Mouse (Mus musculus): ENCODE results near the gene Prox2.

Gene Prox2

DNA sequence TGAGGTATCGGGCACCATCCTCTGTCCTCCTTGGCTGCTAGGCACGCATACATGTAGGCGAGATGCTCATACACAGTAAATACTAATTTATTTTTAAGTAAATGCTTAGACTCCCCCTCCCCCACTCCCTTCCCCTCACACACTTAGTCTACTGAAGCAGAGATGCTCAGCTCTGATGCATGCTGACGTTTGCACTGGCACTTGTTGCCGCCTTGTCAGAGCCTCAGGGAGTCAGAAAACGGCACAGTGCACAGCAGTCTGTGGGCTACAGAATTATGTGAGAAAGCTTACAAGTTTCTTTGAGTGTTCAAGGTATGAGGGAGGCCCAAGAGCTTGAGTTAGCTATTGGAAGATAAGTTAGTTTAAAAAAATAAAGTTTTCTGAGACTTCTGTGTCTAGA lies 20.8 kb upstream of the Prox2 start:
- no peak for DNase-seq (ENCODE audit: low spot score in 2 of 2)

DNA sequence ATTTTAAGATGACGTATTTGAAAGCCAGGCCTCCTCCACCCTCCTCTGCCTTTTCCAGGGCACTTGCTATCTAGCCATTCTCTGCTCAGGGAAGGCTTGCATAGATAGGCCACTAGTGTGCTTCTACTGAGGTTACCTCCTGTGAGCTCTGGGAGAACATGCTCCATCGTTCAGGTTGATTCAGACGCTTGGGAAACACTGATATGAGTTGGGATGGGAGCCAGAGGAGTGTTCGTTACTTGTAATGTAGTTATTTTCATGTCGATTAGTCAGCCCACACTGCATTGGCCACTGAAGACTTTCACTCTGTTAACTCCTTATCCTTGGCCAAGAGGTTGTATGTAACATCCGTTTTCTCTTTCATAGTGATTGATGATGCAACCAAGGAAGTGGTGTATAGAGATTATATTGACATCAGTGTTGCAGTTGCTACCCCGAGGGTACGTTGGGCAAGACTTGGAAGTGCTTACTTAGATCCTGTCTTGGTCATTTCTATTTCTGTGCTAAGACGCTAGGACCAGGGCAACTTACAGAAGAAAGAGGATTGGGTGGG lies 18.9 kb upstream of the Prox2 start:
- no peak for DNase-seq (ENCODE audit: low spot score in 2 of 2)

DNA sequence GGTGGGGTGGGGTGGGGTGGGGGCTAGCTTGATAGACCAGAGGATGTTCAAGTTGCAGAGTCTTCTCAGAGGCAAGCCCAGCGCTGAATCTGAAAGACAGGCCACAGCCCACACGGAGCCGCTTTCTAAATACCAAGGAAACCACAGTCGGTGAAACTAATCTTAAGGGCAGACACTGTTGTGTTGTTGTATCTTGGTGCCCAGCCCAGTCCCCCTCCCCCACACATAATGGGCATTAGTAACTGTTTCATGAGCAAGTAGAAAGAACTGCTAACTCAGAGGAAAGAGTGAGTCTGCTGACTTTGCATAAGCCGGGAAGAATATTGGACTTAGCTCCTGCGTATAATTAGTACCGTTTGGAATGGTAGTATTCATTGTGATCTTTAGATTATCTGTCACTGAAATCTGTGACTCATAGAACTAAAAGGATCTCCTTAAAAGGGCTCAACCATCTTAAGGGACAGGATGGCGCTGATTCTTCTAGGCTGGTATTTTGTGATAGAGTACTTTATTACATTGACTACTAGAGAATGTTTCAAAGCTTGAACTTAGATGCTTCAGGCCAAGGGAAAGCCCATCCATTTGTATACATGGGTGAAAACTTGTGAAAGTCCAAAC lies 16.5 kb upstream of the Prox2 start:
- DNase-seq (ENCODE audit: low spot score in 2 of 2): no peak

GRCm38 (mm10) chr12:85124751-85125150 lies 14.2 kb upstream of the Prox2 start:
- no peak for DNase-seq (ENCODE audit: low spot score in 2 of 2)

GRCm38 (mm10) chr12:85123645-85124044 lies 13.1 kb upstream of the Prox2 start:
- no peak for DNase-seq (ENCODE audit: low spot score in 2 of 2)

- DNase-seq (ENCODE audit: low spot score in 2 of 2): peak; percentile 51 to 60
Measured at GRCm38 (mm10) chr12:85123108-85123530, 12.6 kb upstream of the Prox2 start.

- DNase-seq (ENCODE audit: low spot score in 2 of 2): no peak
Measured at GRCm38 (mm10) chr12:85121806-85122459, 11.4 kb upstream of the Prox2 start.

DNA sequence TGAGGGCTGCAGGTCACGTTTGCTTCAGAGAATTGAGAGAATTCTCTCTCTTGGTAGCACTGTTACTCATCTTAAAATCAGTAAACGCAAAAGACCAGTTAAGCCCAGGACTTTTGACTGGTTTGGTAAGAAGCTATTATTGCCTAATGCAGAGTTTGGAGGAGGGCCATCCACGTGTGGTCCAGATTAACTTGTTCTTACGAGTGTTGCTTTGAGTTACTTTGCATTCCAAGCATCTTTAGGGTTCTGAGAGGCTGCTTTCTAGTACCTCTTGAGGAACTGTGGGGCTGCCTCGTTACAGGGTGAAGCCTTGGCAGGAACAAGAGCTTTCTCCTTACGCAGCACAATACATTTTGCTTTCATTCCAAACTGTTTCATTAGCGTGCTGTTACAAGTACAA lies 5.1 kb upstream of the Prox2 start:
- DNase-seq (ENCODE audit: low spot score in 2 of 2): no peak

GRCm38 (mm10) chr12:85113917-85114316 lies 3.4 kb upstream of the Prox2 start:
- no peak for DNase-seq (ENCODE audit: low spot score in 2 of 2)

GRCm38 (mm10) chr12:85113337-85113736 lies 2.8 kb upstream of the Prox2 start:
- no peak for DNase-seq (ENCODE audit: low spot score in 2 of 2)

DNA sequence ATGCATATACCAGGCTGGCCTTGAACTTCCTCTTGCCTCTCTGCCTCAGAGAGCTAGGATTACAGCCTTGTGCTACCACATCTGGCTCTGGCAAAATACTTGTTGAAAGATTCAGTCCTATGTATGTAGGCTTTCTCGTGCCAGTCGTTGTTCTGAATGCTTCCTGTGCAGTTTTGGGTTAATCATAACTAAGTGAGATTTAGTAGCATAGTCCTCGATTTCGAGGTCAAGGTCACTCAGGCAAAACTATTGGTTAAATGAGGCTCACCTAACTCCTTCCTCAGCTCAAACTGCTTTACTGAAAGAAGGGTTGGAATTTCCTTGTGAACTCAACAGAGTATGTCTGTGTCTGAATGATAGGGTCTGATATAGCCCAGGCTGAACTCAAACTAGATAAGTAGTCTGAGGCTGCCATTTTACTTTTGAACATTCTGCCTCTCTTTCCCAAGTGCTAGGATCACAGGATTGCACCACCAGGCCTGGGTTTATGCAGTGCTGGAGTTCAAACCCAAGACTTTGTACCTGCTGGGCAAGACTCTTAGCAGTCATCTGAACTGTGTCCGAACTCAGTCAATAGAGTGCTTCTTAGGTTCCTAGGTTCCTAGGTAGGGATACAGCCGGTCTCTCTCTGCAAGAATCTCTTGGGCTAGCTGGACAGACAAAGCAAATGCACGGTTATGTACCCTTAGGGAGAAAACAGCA lies 2.1 kb upstream of the Prox2 start:
- DNase-seq (ENCODE audit: low spot score in 2 of 2): no peak

- DNase-seq (ENCODE audit: low spot score in 2 of 2): peak in 1 of 2 experiments; percentile 14
Measured at GRCm38 (mm10) chr12:85110011-85110697, 405 bp downstream of the Prox2 start.

GRCm38 (mm10) chr12:85109426-85109825 lies 1.1 kb downstream of the Prox2 start:
- DNase-seq (ENCODE audit: low spot score in 2 of 2): no peak

- DNase-seq (ENCODE audit: low spot score in 2 of 2): no peak
Measured at GRCm38 (mm10) chr12:85108643-85109042, 1.9 kb downstream of the Prox2 start.

DNA sequence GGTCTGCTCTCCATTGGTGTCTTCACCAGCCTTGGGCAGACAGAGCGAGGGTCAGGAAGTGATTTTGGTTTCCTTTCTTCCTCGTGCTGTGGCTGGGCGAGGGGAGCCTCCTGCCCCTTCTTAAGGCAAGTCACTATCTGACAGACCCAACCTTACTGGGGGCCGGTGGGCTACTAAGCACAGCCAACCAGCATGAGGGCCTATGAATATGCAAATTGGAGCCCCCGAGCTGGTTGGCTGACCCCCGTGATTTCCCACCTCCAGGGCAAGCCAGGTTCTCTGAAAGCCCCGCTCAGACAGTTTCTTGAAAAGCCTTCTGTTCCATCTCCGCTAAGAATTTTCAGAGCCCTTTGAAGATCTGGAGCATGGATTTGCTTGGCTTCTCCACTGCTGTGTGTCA lies 4.3 kb downstream of the Prox2 start:
- no peak for DNase-seq (ENCODE audit: low spot score in 2 of 2)

- no peak for DNase-seq (ENCODE audit: low spot score in 2 of 2)
Measured at GRCm38 (mm10) chr12:85104789-85105188, 5.8 kb downstream of the Prox2 start.

DNA sequence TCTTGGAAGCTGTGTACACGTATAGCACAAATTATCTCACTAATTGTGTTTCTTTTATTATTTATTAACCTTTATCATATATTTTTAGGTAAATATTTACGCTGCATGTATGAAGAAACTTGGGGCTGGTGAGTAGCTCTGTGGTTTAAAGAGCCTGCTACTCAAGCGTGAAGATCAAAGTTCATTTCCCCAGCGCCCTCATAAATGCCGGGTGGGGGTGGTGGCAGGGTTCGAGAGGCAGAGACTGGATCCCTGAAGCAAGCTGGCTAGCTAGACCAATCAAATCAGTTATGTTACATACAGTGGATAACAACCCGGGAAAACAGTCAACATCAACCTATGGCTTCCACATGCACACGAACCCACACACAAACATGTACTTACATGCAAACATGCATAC lies 7.5 kb downstream of the Prox2 start:
- no peak for DNase-seq (ENCODE audit: low spot score in 2 of 2)

DNA sequence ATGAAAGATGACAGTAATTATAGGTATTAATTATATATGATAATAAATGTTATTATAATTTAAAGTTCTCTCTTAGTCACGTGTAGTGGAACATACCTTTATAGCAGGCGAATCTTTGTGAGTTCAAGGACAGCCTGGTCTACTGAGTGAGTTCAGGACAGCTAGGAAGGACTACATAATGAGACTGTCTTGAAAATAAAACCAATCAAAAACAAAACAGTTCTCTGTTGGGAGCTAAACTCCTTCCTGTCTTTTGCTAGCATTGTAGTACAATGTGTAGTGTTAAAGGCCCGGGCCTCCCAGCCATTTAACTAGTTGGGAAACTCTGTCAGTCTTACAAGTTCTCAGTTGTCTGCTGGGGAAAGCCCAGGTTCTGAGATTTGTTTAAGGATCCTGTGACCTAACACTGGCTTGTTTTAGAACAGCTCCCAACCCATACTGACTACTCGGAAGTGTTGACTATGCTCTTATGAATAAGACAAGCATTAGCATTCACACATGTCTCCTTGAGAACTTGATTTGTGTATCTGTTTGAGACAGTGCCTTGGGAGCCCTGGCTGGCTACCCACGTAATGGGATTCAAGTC lies 8.9 kb downstream of the Prox2 start:
- DNase-seq (ENCODE audit: low spot score in 2 of 2): no peak

DNA sequence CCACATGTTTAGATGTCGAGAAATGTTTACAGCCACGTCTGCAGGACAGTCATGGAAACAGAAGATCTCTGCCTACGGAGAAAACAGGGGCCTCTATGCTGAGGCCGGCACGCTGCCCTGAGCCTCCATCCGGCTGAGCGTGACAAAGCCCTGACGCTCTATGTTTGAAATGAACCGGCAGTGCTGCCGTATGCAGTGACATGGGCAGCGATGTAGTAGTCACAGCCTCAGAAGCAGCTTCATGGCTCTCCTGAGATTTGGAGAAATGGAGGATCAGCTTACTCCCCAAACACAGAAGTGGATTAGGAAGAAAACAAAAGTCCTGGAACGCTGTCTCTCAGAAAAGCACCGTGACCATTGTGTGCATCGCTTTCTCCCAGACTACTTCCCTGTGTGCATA lies 9.6 kb downstream of the Prox2 start:
- no peak for DNase-seq (ENCODE audit: low spot score in 2 of 2)

DNA sequence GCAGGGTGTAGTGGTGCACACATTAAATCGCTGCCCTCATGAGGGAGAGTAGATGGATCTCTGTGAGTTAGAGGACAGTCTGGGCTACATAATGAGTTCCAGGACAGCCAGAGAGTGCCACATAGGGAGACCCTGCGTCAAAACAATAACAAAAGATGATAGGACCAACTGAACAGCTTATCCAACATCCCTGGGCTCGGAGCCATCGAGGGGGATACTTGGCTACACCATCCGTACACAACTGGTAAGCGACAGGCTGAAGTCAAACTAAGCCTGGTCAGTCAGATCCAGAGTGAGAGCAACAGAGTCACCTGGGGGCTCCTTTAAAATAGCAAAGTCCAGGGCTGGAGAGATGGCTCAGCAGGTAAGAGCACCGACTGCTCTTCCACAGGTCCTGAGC lies 14.7 kb downstream of the Prox2 start:
- DNase-seq (ENCODE audit: low spot score in 2 of 2): no peak

- DNase-seq (ENCODE audit: low spot score in 2 of 2): no peak
Measured at GRCm38 (mm10) chr12:85095146-85095545, 15.4 kb downstream of the Prox2 start.

- DNase-seq (ENCODE audit: low spot score in 2 of 2): no peak
Measured at GRCm38 (mm10) chr12:85094706-85095105, 15.9 kb downstream of the Prox2 start.
